Mouse (Mus musculus) ZHBTc4 (cell line): ENCODE results near the gene Myo3b.

ENCODE experiments used
- DNase-seq: peaks from one replicate; pipeline ENCODE4 v3.0.0-alpha.2; 2011; ENCODE audit warnings: low read depth, low spot score

Gene Myo3b

DNA sequence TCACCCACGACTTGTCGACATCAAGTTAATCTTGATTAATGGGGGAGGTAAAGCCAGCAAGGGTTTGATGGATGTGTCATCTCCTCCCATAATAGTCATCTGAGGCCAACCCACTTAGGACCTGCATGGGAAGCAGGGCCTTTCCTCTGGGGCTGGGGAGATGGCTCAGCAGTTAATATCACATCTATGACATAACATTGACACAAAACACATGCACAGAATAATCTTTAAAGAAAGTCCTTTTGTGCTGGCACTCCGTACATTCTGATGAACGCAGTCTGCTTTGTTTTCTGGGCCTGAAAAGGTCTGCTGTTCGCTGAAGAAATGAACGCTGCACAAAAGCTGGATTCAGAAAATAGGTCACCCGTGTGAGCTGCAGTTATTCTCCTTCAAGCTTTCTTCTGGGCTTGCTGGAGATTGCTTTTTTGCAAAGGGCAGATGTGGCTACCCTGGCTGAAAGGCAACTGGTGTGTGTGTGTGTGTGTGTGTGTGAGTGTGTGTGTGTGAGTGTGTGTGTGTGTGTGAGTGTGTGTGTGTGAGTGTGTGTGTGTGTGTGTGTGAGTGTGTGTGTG lies 26.9 kb downstream of the Myo3b start:
- DNase-seq, result no peak

DNA sequence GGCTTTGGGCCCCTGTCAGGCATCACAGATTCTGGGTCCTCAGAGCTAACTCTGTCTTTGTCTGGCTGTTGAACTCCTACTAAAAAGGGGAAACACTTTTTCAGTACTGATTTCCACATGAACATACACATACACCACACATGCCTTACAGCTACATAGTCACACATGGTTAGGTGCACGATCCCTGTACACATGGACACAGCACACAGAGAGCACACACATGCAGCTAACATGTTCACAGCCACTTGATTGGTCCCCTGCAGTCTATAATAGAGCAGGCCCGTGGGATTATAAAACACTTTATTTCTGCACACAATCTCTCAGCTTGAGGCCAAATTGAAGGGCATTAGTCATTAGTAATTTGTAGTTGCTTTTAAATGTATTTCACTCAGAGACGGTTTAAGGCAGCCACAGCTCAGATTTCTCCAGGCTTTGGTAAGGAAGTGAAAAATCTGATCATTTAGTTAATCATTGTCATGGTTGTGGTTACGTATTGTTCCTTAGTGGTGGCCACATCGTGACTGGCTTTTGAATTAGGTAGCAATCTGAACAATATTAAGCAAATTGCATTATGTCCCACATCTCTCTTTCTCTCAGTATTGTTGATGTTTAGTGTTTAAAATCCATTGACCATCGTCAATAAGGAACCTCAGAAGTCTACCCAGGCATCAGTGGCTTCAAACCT lies 27.6 kb downstream of the Myo3b start:
- DNase-seq, result no peak

DNA sequence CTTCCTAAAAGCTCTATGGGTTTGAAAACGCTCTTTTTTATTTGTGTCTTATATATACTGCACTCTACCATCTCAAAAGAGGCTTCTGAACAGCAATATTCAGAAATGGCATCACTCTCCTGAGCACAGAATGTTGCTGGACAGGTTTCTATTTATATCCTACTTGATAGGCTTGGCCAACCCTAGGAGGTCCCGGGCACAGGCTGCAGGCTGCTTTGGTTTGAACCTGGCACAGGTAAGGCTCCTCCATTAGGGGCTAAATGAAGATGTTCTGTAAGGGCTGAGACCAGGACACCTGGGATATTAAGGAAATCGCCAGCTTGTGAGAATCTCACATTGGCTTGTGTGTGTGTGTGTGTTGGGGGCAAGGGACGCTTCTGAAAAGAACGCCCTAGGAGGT lies 30.9 kb downstream of the Myo3b start:
- no peak for DNase-seq

DNA sequence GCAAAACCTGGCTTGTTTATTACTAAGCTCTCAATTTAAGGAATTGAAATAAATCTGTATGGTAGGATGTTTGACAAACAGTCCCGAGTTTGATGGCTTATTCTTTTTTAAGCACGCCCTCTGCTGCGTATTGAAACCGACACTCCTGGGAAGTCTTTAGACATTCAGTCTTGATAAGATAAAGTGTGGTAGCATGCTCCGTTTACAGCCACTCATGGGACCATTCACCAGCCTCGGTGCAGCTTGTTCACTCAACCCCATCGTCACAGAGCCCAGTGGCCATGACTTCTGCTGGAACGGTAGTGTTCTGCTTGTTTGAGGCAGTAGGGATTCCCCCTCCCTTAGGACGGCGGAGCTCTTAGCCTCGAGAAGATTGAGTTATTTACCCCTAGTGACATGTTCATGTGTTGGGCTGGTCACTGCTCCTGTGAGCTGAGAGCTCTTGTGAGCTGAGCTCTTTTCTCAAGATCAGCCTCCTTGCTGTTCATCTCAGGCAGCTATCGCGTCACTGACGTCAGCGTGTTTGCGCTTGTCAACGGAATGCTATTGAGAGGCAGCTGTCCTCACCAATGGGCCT lies 44.6 kb downstream of the Myo3b start:
- DNase-seq, result no peak

DNA sequence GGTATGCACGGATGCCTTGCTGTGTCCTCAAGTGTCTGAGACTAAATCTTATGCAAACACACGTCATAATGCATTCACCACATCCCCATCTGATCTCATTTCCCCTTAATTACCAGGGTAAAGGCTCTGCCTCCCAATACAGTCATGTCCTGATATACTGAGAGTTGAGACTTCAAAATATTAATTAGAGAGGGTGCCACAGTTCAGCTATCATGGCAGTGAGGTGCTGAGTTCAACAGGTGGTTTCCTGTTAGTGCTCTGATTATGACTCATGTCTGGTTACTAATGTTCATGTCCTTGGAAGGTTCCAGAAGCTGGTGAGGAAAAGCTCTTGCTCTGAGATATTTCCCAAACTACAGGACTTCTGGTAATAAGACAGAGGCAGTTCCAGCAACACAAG lies 52.3 kb downstream of the Myo3b start:
- DNase-seq, result no peak

DNA sequence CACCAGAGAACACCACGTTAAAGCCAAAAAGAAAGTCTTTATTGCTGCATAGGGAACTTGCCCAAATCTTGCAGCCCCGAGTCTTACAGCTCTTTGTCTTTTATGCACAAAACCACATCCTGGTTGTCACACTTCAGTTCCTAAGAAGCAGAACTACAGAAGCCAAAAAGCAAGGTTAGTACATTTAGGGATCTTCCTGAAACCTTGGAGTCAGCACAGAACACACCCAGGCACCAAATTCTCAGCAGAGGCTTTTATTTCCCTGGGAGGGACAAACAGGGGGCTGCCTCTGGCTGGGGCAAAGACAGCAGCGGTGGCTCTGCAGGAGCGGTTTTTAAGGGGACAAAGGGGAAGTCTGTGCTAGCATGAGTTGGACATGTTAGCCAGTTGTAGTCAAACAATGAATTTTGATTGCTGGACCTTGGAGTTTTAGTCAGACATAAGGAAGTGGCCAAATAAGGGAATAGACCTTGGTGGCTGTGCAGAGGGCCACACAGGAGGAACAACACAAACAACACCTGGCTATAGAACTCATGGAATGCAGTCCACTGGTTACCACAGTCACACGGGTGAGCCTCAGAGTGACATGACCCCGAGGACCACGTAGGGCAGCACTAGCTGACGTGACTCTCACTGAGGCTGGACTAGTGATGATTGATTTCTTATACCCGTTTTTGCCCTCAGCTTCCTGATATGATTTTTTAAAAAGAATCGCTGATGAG lies 53.0 kb downstream of the Myo3b start:
- DNase-seq, result peak; percentile 28

DNA sequence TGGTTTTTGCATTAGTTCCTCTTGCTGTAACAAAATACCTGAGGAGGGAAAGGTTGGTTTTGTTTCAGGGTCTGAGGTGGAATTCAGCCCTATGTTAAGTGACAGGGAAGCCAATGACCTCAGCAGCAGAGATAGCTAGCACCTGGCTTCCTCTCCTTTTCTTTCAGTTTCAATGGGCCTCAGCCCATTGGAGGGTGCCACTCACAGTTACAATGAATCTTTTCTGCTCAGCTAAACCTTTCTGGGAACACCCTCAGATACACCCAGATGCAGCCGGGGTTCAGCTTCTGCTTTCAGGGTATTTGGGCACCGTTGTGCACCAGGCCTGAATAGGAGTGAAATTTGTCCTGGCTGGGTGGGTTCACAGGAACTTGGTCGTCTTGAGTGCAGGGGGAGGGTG lies 53.7 kb downstream of the Myo3b start:
- DNase-seq, result no peak

DNA sequence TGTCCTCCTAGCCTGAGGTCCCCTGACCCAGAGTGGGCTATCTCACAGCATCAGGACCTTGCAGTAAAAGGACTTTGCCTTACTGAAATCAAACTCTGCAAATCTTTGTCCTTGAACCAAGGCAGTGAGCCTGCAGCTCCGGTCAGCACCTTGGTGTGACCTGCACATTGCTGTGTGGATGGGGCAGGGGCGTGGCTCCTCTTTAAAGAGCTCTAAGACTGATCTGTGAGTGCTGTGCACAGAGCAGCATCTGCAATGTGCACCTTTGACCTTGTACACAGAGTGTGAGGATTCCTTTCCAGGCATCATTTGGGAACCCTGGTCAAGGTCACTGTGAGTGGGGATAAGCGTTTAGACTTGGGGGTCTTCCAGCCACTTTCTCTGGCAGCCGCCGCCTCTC lies 55.5 kb downstream of the Myo3b start:
- peak; percentile 77 for DNase-seq

DNA sequence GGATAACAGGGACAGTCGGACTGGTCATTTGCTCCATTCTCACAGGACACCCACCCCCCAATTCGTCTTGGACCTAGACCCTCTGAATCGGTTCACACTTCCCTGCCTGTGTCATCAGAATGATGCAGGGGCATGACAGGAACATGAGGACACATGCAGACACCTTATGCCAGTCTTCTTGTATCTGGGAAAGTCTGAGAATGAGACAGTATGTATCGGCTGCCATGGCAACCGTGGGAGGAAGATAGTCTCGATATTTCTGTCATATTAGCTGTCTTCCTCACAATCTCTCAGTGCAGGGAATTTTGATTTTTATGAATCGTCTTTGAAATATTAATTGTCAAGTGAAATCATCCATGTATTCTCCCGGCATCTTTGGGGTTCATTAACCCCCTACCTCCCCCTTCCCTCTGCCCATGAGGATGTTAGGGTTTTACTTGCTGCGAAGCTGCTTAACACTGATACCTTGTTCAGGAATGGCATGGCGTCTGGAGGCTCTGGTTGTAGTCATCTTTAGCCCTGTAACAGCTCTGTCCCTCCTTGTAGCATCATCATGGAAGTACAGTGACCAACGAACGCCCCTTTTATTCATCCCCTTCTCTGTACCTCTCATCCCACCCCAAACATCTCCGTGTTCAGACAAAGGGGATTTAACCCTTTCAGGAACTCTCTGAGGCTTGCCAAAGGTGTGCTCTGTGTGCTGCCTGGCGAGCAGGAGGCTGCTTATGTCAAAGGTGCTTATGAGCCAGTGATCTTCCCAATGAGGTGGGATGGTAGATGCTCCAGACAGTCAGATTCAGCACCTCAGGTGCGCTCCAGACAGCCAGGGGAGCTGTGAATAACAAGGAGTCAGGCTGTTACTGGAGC lies 58.5 kb downstream of the Myo3b start:
- no peak for DNase-seq

DNA sequence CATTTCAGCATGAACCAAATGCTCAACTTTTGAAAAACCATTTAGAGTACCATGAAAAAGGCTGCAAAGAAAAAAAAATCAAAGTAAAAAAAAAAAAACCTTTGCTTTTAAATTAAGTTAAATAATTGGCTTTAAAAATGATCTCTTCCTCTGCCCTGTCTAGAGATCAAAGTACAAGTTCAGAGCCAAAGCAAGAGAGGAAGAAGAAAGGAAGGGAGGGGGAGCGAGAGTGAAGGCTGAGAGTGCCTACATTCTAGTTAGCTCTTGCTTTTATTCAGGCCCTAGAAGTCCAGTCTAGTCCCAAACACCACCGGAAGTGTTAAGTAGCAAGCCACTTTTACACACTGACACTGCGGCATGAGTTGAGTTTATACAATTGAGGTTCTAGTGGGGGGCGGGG lies 60.5 kb downstream of the Myo3b start:
- DNase-seq, result no peak

DNA sequence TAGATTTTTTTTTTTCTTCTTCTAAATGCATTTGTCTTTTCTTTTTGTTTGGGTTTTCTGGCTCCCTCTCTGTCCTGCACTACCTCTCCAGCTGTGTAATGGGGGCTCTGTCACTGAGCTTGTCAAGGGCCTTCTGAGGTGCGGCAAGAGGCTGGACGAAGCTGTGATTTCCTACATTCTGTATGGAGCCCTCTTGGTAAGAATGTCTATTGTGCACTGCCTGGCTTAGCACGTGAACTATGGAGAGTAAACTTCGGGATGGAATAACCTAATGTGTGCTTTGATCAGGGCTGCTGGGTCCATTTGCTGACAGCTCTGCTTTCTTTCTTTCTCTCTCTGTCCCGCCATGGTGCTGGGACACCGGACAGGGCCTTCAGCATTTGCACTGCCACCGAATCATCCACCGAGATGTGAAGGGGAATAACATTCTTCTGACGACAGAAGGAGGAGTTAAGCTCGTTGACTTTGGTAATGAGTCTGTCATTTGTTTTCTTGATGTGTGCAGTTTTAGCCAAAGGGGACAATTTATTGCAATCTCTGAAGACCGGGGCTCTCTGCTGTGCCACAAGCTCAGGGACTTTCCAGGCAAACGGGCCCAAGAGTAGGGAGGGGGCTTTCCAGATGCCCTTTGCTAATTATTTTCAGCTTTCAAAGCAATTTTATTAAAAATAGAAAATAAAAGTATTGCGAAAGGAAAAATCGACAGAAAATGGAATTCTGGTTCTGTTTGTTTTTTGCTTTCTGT lies 66.5 kb downstream of the Myo3b start:
- no peak for DNase-seq

DNA sequence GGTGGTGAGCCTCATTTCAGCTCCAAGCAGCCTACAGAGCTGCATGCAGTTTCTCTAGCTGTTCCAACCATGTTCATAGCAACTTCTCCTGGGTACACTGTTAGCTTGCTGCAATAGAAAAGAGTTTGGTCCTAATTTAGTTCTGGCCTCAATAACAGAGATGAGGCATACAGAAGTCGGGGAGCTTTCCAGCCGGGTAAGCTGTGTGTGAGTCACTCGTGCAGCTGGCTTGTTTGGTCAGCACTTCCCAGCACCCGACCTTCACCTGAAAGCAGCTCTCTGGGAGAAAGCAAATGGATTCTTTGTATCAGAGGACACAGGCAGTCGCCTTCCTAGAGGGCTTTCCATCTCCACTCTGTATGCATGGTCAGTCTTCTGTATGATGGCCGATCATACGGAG lies 70.1 kb downstream of the Myo3b start:
- DNase-seq, result no peak

DNA sequence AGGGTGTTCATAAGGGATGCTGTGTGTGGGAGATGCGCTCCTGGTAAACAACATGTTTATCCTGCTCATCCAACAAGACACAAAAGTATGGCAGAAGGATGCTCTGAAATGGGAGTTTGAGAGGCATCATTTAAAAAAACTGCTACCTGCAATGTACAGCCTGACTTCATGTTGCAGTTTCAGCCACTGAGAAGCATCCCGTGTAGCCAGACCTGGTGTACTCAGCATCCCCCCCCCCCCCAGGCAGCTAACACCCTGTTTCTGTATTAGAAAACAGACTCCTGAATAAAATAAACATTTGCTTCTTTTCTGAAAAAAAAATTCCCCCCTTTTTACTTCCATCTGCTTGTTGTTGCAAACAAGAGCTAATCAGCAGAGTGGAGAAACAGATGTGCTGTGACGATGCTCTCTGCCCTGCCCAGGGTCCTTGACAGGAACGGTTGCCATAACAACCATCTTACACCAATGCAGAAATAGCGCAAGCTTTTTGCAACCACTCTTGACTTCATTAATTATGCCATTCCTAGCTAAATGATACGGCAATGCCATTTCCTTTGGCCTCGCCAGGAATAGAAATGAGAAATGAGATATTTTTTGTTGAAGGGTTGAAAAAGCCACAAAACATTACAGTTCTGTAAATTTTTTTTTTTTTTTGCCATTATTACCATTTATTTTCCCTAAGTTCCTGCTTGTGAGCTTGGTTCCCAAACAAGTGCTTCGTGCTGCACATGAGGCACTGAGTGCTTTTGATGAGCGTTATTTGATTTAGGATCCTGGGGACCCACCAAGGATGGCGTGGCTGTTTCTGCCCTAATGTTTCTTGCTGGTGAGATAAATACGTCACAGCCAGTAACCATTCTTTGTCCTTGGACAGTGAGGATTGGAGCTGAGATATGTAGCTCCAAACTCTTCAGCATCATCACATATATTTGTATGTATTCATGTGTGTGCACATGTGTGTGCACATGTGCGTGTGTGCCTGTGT lies 75.2 kb downstream of the Myo3b start:
- no peak for DNase-seq

DNA sequence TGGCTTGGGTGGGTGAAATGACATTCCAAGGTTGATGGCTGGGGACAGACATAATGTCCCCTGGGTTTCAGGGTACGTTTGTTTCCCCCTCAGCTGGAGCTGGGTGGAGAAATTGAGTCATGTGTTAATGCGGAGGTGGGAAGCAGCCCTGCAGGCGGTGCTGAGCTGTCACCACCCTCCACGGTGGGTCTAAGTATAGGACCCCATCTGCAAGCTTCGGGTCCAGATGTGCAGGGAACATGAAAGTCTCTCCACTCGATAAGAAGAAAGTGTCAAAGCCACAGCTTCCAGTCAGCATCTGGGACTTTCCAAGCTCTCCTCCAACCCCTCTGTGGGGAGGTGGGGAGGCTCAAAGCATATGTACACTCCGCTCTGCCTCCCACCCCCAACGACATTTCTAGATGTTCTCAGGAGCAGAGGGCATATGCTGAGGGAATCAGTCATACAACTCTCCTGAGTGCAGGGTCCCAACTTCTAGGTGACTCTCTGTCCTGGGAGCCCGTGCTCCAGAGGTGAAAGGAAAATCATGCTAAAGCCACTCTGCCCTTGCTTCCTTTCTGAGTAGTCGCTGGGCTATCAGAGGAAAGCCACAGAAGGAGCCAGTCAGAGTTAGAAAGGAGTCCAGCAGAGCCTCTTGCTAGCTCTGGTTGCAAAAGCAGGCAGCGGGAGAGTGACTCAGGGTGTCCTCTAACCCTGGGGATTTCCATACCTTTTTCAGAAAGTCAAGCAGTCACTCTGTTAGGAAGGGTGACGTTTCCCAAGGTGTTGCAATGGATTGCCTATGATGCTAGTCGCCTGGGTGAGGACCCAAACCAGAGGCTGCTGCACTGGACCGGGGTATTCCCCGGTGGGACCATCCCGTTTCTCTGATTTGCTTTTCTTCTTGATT lies 79.7 kb downstream of the Myo3b start:
- peak; percentile 16 for DNase-seq

DNA sequence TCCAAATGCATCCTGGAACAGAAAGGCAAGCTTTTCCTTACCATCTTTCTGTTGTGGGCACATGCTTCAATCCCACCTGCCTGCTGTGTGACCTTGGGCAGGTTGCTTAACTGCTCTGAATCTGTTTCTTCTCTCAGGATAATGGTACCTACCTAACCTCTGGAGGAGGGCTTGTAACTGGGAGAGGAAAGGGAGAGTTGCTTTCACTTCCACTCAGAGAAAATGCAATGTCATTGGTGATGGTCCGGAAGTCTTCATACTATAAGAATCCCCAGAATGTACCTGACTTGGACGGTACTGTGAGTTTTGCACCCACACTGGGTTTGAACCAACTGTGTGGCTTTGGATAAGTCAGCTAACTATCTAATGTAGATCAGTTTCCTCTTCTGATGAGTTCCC lies 80.3 kb downstream of the Myo3b start:
- no peak for DNase-seq

DNA sequence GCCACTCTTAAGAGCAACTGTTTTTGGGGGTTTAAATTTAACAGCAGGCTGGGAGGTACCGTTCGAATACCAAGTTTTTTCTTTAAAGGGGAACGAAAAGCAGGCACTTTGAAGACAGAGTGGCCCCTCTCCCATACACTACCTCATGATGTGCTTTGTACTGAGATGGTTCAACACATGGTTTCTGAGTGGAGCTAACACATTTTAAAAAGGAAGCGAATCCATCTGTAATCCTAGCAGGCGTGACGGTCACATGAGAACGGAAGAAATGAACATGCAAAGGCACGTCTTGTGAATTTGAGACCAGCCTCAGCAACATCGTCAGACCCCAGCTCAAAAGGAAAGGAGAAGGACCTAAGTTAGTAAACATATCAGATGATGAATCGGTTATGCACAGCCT lies 87.4 kb downstream of the Myo3b start:
- no peak for DNase-seq

DNA sequence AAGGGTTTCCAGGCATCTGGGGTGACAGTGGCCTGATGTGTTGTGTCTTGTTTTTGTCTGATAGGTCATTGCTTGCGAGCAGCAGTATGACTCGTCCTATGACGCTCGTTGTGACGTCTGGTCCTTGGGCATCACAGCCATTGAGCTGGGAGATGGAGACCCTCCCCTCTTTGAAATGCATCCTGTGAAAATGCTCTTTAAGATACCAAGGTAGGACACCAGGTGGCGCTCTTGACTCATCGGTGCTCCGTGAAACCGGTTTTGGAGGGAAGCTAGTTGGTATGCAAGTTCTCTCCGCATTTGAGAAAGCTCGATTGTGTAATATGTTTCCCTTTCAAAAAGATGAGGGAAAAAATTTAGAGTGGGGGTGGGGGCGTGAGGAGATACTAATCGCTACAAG lies 87.9 kb downstream of the Myo3b start:
- DNase-seq, result peak; percentile 90

DNA sequence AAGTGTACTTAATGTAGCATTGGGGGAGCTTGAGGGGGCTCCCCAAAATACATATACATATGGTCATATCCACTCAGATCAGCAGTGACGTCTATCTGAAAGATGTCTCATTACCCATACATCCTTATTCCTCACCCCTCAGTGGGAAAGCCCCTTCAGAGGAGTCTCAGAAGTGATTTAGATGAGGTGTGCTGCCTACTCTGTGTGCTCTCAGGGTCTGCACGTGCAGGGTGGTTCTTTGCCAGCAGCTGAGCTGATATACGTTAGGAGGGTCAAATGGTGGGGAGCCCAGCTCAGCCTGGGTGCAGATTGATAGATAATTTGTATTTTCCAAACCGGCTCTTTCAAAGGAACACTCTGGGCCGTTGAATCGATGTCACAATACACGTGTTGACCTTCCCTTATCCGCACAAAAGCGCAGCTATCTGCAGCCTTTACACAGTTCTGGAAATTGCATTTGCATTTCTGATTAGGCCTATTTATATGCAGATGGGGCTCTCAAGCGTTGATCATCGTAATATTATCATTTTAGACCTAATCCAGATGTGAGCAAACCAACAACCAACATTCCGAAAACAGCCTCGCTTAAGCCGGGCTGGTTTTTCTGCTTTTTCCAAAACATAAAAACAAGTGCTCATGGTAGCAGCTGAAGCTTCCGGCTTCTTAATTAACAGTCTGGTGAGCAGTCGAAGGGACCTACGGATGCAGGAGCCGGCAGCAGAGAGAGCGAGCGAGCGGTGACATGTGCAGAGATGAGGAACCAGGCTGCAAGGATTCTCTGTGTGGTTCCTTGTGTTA lies 88.6 kb downstream of the Myo3b start:
- DNase-seq, result peak; percentile 43
